Mouse (Mus musculus) testis, adult 2 months (tissue): Measurements from ENCODE around the gene Tmem189. TPM values are rescaled to one million over a fixed set of nuclear protein-coding genes. Genes with fewer than 3 reads are reported as not detected.
A peak's percentile ranks its signal among the peaks of the same experiment; 100 is the strongest.

ENCODE experiments used
- H3K27ac ChIP-seq: fragments of 200-500 bp; 2 replicates; pipeline ENCODE4 v1.5.1; 2012; ENCODE audit warnings: low read depth, low read length; ENCODE audit not compliant: control insufficient read depth, insufficient read depth
- H3K27me3 ChIP-seq: fragments of 200-500 bp; 2 replicates; pipeline ENCODE4 v1.6.1; 2012; ENCODE audit warnings: mild to moderate bottlenecking, low read length, moderate library complexity; ENCODE audit not compliant: control insufficient read depth, insufficient read depth
- H3K36me3 ChIP-seq: fragments of 200-500 bp; 2 replicates; pipeline ENCODE4 v1.6.1; 2012; ENCODE audit warnings: mild to moderate bottlenecking, low read length; ENCODE audit not compliant: control insufficient read depth, insufficient read depth
- H3K4me1 ChIP-seq: fragments of 200-500 bp; 2 replicates; pipeline ENCODE4 v1.6.1; 2012; ENCODE audit warnings: low read length; ENCODE audit not compliant: control insufficient read depth, insufficient read depth
- H3K4me3 ChIP-seq: fragments of 200-500 bp; 2 replicates; pipeline ENCODE4 v1.5.1; 2012; ENCODE audit warnings: low read depth, mild to moderate bottlenecking, low read length, moderate library complexity, mixed read lengths; ENCODE audit not compliant: control insufficient read depth
- CTCF ChIP-seq: fragments of 200-500 bp; IDR thresholded peaks from 2 replicates; pipeline ENCODE4 v1.5.1; 2012; ENCODE audit warnings: low read depth, mild to moderate bottlenecking, inconsistent platforms, low read length, moderate library complexity; ENCODE audit not compliant: control insufficient read depth, insufficient read depth, insufficient replicate concordance
- POLR2A ChIP-seq: fragments of 200-500 bp; IDR thresholded peaks from 2 replicates; pipeline ENCODE4 v1.6.1; 2012; ENCODE audit warnings: low read depth, mild to moderate bottlenecking, inconsistent platforms, low read length, moderate library complexity; ENCODE audit not compliant: control insufficient read depth
- polyA plus RNA-seq: library from polyadenylated mRNA; depleted of rRNA; stranded (reverse); fragments of >200 nt; gene quantifications from 2 replicates; pipeline ENCODE4 v1.2.3, GENCODE M21; 2012; rRNA removed

Tmem189 gene
- polyA plus RNA-seq, 1 experiment, result 97.4 TPM

- no peaks in the 10 kb centered on the region for H3K36me3 ChIP-seq
- H3K27me3 ChIP-seq, result peaks cover 2% of the 10 kb centered on the region; the same call in 1 of the 2 replicates
- no peak overlapping the region for H3K4me3 ChIP-seq
- TF ChIP-seq CTCF (0 out of 2 replicates have a peak, but pooled peaks have one; percentile 2), POLR2A (no peak)
- H3K27ac ChIP-seq, result peak overlapping the region; percentile 21; the same call in 1 of the 2 replicates
- peaks cover 17% of the 10 kb centered on the region for H3K4me1 ChIP-seq
These were observed 95.1 kb downstream of the Tmem189 start for GRCm38 (mm10) chr2:167594444-167594934.

- H3K4me3 ChIP-seq, result no peak overlapping the region
- TF ChIP-seq POLR2A, result no peak
- TF ChIP-seq CTCF, result no peak
- H3K27ac ChIP-seq, result peak overlapping the region; percentile 21; the same call in 1 of the 2 replicates
These were observed 95.9 kb downstream of the Tmem189 start for GRCm38 (mm10) chr2:167593551-167594250.

More at GRCm38 (mm10) chr2:167593551-167594250, 95.9 kb downstream of the Tmem189 start:
- H3K36me3 ChIP-seq, result no peaks in the 10 kb centered on the region
- H3K4me1 ChIP-seq, result peaks cover 25% of the 10 kb centered on the region
- peaks cover 2% of the 10 kb centered on the region; the same call in 1 of the 2 replicates for H3K27me3 ChIP-seq

Other genes starting within 250 kb of the Tmem189 start
- 69.1 and 70.1 TPM in 2 replicates for gene Rnf114, start 197.2 kb downstream of the Tmem189 start, polyA plus RNA-seq
- 14.9 and 15.0 TPM in 2 replicates for gene Spata2, start 196.9 kb downstream of the Tmem189 start, polyA plus RNA-seq
- 7.9 TPM in 2 replicates for gene Snai1, start 151.6 kb downstream of the Tmem189 start, polyA plus RNA-seq
- 17.9 and 21.6 TPM in 2 replicates for gene Ube2v1, start 57.7 kb downstream of the Tmem189 start, polyA plus RNA-seq
- gene Gm20431, start 28.3 kb downstream of the Tmem189 start, polyA plus RNA-seq, result 41.0 and 48.4 TPM in 2 replicates
- 2.9 and 4.0 TPM in 2 replicates for gene Cebpb, start 907 bp downstream of the Tmem189 start, polyA plus RNA-seq
- gene Ptpn1, start 242.2 kb upstream of the Tmem189 start, polyA plus RNA-seq, result 30.9 and 34.7 TPM in 2 replicates